Mouse (Mus musculus): ENCODE data around the gene H2-Ob. TPM values are rescaled to one million over a fixed set of nuclear protein-coding genes. Genes with fewer than 3 reads are reported as not detected.

H2-Ob gene
- polyA plus RNA-seq, 1 experiment from 2014 or later = 2.6 TPM

DNA sequence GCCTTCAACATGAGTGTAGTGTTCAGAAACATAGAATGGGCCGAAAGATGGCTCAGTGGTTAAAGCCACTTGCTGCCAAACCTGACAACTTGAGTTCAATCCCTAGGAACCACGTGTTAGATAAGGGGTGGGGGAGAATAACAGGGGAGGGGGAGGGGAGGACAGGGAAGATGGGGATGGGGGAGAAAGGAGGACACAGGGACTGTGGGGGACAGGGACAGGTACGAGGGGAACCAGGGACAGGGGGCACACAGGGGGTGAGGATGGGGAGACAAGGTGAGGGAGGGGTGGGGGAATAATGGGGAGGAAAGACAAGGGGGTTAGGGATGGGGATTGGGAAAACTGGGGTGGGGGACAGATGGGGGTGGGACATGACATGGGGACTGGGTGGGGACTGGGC is 1.7 kb downstream of the H2-Ob start:
- DNase-seq (ENCODE audit: low spot score) = no peak

GRCm38 (mm10) chr17:34240916-34241315 is 2.2 kb downstream of the H2-Ob start:
- DNase-seq (ENCODE audit: low spot score) = no peak

DNA sequence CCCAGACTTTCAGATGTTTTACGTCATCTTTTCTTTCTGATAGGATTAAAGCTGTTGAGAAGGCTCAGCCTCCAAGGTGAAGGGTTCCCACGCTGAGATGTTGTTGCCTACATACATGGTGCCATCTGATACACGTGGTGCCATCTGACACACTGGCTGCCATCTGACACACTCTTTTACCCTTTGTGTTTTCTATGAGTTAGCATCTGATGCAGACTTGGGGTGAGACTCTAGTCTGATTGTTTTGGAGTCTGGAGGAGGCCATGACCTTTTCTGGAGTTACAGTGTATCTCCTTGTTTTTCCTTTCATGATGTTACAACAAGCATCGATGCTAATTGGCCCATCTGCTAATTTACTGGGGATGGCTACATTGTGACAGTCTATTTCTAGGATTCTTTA is 6.0 kb downstream of the H2-Ob start:
- DNase-seq (ENCODE audit: low spot score) = no peak

DNA sequence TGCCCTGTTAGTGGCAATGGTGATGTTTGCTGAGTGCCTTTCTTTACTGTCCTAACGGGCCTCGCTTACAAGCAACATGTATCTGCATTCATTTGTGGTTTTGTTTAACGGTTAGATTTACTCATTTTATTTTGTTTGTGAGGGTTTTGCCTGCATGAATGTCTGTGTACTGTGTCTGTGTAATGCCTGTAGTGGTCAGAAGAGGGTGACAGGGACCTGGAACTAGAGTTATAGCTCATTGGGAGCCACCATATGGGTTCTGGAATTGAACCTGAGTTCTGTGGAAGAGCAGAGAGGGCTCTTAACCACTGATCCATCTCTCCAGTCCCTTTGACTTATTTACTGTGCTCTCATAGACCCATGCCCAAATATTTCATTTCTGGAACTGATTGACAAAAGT is 8.3 kb downstream of the H2-Ob start:
- no peak for DNase-seq (ENCODE audit: low spot score)

- DNase-seq (ENCODE audit: low spot score) = no peak
Measured at GRCm38 (mm10) chr17:34248764-34249163, 10.1 kb downstream of the H2-Ob start.

- no peak for DNase-seq (ENCODE audit: low spot score)
Measured at GRCm38 (mm10) chr17:34249361-34249760, 10.7 kb downstream of the H2-Ob start.

DNA sequence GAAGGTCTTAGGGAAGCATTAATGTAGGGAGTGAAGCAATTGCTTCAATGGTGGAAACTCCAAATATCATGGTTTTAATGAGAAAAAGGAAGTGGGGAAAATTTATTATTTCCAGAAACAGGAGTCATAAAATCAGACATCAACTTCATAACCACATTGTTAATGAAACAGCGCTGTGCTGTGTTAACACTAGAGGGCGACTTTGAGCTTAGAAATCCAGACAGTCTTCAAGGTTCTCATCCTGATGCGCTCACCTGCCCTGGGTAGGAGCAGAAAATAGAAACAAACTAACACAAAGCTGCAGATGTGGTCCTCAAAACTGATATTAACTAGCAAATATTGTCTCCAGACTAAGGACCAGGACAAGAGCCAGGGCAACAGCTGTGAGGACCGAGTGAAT is 11.2 kb downstream of the H2-Ob start:
- DNase-seq (ENCODE audit: low spot score) = peak; percentile 70

- no peak for DNase-seq (ENCODE audit: low spot score)
Measured at GRCm38 (mm10) chr17:34251666-34252065, 13.0 kb downstream of the H2-Ob start.

DNA sequence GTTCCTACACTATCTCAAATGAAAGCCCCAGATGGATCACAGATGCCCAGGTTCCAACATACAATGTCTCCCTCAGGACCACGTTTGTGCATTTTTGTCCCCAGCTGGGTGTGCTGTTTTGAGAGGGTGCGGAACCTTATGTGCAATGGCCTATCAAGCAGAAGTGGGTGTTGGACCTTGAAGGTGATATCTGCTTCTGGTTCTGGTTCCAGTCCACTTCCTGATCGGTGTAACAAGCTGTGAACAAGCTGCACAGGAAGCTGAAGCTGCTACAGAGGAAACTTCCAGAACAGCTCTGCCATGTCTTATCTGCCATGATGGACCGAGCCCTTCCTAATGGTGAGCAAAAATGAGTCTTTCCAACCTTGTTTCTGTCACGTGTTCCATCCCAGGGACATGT is 17.8 kb downstream of the H2-Ob start:
- DNase-seq (ENCODE audit: low spot score) = no peak

DNA sequence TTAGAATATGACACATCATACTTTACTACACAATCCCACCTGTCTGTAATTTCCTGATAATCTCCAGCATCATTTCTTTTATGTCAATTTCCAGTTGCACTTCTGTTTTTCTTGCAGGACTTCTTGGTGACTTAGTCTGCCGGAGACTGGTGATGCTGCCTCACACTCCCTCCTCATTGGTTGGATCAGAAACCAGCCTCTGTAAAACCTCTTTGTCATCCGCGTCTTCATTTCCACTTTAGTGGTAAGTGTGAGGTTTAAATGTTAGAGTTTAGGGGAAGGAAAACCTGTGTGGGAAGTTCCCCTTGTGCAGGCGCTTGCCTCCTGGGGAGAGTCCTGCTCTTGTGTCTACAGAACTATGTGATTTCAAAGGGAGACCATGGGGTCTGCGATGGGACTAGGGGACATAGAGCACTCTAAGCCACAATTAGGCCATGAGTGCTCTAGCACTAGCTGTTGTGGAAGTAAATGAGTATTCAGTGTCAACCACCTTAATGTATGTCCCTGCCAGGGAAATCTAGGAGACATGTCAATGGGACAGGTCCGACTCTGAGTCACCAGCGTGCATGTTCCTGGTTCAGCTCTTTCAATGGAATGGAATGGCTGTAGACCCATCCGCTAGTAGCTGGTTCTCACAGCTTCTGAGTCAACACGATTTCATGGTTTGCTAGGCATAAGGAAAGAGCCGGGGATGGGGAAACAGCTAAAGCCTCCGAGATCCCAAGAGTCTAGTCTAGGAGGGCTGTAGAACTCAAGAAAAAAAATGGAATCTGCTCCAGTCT is 19.1 kb downstream of the H2-Ob start, which contains the start of gene H2-Ab1:
Gene H2-Ab1 (plus strand): TSS at position 96 of the 782 bp plus-strand sequence.
- DNase-seq (ENCODE audit: low spot score) = peak; percentile 86

- DNase-seq (ENCODE audit: low spot score) = no peak
Measured at GRCm38 (mm10) chr17:34260551-34260950, 21.8 kb downstream of the H2-Ob start.

DNA sequence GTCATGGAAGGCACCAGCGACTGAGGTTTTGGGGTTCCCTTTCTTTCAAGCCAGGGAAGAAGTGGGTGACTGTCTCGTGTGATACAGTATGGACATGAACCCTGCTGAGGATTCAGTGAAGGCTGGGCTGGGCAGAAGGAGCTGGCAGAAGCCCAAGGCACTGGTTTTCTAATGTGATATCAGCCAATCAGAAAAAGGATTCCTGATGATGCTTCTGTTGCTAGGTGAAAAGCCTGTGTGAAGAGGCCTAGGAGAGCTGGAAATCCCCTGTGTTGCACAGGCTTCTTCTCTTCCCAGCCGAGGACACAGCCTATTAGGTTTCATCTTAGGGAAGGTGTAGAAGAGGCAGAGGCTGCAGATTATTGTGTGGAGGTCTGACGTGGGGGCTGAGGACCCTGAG is 22.8 kb downstream of the H2-Ob start:
- DNase-seq (ENCODE audit: low spot score) = peak; percentile 76

DNA sequence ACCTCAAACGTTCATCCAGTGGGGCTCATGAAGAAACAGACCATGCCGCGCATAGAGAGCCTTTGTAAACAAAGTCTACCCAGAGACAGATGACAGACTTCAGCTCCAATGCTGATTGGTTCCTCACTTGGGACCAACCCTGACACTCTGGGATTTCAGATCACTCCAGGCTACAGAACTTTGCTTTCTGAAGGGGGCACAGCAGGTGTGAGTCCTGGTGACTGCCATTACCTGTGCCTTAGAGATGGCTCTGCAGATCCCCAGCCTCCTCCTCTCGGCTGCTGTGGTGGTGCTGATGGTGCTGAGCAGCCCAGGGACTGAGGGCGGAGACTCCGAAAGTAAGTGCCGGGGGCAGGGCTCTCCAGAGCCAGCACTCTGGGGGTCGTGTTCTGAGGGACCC is 24.4 kb downstream of the H2-Ob start:
- peak; percentile 91 for DNase-seq (ENCODE audit: low spot score)

DNA sequence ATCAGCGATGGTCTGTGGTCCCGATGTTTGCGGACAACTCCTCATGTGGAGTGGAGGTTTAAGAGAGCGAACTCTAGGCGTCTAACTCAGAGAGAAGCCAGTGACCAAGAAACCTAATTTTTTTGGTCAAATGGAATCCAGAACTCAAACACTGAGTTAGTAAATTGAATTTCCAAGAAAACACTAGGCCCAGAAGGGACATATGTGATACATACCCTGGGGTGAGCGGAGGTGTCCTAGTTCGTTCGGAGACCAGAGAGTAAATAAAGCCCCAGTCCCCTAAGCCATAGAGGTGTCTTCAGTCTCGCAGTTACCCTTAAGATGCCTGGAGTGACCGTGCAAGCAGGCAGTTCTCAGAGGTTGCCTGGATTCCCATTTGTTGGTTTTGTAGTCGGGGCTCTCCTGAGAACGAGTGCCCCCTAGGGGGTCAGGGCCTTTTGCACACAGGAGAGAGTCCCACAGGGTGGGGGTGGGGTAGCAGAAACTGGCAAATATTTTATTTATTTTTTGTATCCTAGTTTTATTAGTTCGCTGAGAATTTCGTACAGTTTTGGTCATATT is 25.2 kb downstream of the H2-Ob start:
- peak; percentile 55 for DNase-seq (ENCODE audit: low spot score)

DNA sequence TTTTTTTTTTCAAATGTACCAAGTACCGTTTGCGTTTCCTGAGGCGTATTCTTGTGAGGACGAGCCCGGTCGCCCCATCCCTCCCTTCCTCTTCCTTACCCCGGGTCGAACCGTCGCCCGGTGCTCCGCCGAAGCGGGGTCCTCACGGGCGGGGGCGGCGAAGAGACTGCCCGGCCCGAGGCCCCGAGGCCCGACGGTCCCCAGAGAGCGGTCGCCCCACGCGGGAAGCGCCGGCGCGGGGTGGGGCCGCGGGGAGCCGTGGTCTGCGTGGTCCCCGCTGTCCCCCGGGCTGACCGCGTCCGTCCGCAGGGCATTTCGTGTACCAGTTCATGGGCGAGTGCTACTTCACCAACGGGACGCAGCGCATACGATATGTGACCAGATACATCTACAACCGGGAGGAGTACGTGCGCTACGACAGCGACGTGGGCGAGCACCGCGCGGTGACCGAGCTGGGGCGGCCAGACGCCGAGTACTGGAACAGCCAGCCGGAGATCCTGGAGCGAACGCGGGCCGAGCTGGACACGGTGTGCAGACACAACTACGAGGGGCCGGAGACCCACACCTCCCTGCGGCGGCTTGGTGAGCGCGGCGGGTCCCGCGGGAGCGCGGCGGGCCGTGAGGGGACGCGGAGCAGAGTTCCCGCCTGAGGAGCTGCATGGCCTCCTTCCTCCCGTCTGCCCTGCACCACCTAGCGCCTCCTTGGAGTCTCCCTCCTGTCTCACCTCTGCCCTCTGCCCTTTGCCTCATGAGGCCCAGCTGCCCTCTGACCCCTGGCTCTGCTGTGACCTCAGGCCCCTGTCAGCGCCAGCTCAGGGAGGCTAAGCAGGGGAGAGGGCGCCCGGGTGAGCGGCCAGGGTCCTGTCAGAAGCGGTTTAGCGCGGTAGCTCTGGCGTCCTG is 26.0 kb downstream of the H2-Ob start:
- DNase-seq (ENCODE audit: low spot score) = peak; percentile 29

- DNase-seq (ENCODE audit: low spot score) = no peak
Measured at GRCm38 (mm10) chr17:34268262-34268661, 29.6 kb downstream of the H2-Ob start.

DNA sequence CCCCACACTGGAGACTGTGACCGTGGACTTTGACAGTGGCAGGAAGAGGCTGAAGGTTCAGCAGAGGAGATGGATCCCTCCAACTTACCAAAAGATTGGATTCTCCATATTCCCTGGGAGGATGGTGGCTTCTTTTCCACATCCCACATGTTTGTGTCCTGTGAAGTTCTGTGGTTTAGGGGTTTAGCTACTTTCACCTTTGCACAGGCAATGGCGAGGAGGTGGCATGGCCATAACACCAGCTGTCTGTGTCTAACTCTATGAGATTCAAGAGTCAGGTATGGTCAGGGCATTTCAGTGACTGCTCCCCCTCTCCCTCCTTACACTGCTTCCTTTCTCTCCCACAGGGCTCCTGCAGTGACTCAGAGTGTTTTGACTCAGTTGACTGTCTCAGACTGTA is 30.0 kb downstream of the H2-Ob start:
- DNase-seq (ENCODE audit: low spot score) = no peak

DNA sequence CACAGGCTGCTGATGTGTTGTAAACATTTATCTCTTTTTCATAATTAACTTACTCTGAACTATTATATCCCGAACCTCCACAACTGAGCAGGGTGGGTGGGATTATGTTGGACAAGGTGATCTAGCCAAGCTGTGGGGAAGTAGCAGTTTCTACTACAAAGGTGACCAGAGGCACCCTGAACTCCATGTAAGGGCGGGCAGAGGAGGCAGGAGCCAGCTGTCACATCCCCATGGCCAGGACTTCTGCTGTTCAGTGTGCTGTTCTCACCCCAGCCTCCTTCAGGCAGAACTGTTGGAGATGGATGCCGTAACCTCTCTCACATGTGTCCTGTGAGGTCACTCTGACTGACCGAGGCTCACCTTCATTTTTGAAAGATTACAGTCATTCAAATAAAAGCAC is 31.1 kb downstream of the H2-Ob start:
- no peak for DNase-seq (ENCODE audit: low spot score)

- DNase-seq (ENCODE audit: low spot score) = no peak
Measured at GRCm38 (mm10) chr17:34270230-34270629, 31.5 kb downstream of the H2-Ob start.

- no peak for DNase-seq (ENCODE audit: low spot score)
Measured at GRCm38 (mm10) chr17:34270940-34271339, 32.2 kb downstream of the H2-Ob start.

- DNase-seq (ENCODE audit: low spot score) = no peak
Measured at GRCm38 (mm10) chr17:34272102-34272501, 33.4 kb downstream of the H2-Ob start.

DNA sequence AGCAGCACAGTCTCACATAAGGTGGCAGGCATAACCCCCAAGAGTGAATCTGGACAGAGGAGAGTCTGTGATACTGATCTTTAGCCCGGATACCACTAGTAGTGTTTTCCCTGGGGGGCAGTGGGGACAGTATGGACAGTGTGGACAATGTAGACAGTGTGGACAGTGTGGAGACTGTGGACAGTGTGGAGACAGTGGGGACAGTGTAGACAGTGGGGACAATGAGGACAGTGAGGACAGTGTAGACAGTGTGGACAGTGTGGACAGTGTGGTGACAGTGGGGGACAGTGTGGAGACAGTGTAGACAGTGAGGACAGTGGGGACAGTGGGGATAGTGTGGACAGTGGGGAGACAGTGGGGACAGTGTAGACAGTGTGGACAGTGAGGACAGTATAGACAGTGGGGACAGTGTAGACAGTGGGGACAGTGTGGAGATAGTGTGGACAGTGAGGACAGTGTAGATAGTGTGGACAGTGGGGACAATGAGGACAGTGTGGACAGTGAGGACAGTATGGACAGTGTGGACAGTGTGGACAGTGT is 41.9 kb downstream of the H2-Ob start:
- DNase-seq (ENCODE audit: low spot score) = no peak

All from thymus, postnatal 0 days (tissue).